Mouse (Mus musculus): ENCODE data around the gene Mdm2. TPM values are rescaled to one million over a fixed set of nuclear protein-coding genes. Genes with fewer than 3 reads are reported as not detected.

Mdm2 gene
- polyA plus RNA-seq, 1 experiment from 2014 or later = 63.1 TPM

DNA sequence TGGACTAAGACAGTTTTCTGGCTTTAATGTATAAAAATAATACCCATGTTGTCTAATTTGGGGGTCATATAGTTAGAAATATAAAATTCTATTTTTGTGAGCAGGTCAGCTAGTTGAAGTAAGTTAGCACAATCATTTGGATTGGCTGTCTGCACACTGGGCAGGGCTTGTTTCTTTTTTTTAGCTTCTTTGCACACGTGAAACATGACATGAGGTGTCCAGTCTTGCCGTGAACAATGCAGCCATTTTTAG lies 20.5 kb downstream of the Mdm2 start:
- no peak for ATAC-seq (ENCODE audit: insufficient number of reproducible peaks, low FRiP score, low TSS enrichment, low read depth)
- 88% methylated on average over 2 of the region's 2 CpGs for WGBS

DNA sequence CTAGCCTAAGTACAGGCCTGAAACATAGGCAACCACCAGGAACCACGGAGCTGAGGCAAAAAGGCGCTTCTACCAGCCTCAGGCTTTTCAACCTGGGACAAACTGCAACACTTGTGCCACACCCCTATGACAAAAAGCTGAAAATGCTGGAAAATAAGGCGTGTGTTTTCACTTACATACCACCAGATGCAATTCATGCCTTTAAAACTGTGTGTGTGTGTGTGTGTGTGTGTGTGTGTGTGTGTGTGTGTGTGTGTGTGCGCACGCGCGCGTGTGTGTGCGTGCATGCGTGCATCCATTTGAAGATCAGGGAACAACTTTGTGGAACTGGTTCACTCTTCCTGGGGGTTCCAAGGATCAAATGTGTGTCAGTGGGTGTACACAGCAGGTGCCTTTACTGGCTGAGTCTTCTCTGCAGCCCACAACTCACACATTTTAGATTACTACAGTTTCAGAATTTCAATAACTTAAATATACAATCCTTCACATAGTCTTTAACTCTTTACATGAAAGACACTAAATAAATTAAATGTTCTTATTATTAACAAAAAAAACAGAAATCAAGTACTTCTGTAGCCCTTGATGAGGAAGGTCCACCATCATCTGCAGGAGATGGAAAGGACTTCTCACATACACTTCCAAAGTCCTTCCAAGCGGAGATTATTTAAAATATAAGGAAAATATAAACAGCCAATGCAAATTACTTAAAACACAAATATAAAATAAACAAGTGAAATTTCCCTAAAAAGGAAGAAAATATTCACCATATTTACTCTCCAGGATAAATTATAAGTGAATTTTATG lies 21.1 kb downstream of the Mdm2 start:
- Histone ChIP-seq H3K4me1 (ENCODE audit: control insufficient read depth, insufficient read depth, low read length) (no peaks in the 10 kb centered on the region), H3K27me3 (ENCODE audit: control insufficient read depth, insufficient read depth, low read length) (no peaks in the 10 kb centered on the region), H3K4me2 (ENCODE audit: low read depth, severe bottlenecking) (no peak overlapping the region), H3K36me3 (ENCODE audit: control insufficient read depth, insufficient read depth, low read length) (peaks cover 20% of the 10 kb centered on the region), H3K27ac (replicated peaks; ENCODE audit: low read depth, low read length) (no peak overlapping the region), H3K4me3 (ENCODE audit: low read depth, low read length) (no peak overlapping the region), H3K9me3 (ENCODE audit: control insufficient read depth, low read length) (no peaks in the 10 kb centered on the region), H3K9ac (ENCODE audit: low read length) (no peak overlapping the region)
- no peak for DNase-seq (ENCODE audit: low spot score)
- ATAC-seq (ENCODE audit: insufficient number of reproducible peaks, low FRiP score, low TSS enrichment, low read depth) = no peak
- WGBS = 95% methylated on average over 11 of the region's 11 CpGs

More for the DNA sequence above, 20.5 kb downstream of the Mdm2 start:
- H3K4me1 ChIP-seq (ENCODE audit: control insufficient read depth, insufficient read depth, low read length) = no peaks in the 10 kb centered on the region
- DNase-seq (ENCODE audit: low spot score) = no peak
- no peaks in the 10 kb centered on the region for H3K9me3 ChIP-seq (ENCODE audit: control insufficient read depth, low read length)
- no peaks in the 10 kb centered on the region for H3K27me3 ChIP-seq (ENCODE audit: control insufficient read depth, insufficient read depth, low read length)
- no peak overlapping the region for H3K4me3 ChIP-seq (ENCODE audit: low read depth, low read length)
- H3K9ac ChIP-seq (ENCODE audit: low read length) = no peak overlapping the region
- H3K27ac ChIP-seq (replicated peaks; ENCODE audit: low read depth, low read length) = no peak overlapping the region
- H3K4me2 ChIP-seq (ENCODE audit: low read depth, severe bottlenecking) = no peak overlapping the region
- peaks cover 24% of the 10 kb centered on the region for H3K36me3 ChIP-seq (ENCODE audit: control insufficient read depth, insufficient read depth, low read length)

DNA sequence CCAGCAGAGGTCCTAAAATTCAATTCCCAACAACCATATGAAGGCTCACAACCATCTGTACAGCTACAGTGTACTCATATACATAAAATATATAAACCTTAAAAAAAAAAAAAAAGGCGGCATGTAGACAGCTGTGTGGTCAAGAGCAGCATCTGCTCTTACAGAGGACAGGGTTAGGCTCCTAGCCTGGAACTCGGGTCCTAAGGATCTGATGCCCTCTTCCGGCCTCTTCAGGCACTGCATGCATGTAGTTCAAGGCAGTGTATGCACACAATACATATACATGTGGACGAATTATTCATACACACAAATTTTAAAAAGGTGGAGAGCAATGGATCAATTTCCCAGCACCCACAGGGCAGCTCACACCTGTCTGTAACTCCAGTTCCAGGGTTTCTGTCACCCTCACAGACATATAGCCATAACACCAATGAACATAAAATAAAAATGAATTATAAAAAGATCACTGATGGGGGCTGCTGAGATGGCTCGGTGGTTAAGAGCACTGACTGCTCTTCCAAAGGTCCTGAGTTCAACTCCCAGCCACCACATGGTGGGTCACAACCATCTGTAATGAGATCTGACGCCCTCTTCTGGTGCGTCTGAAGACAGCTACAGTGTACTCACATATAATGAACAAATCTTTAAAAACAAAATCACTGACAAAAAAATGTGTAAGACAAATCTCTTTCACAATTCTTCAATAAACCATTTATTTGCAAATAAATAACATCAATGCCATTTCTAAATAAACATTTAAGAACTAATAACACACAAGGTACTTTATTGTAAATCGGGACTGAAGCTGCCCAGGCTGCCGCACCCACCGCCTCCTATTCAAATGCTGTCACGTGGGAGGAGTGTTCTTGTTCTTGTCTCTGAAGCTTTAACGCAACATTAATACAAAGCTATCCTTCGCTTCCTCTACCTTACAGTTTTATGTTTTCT lies 22.1 kb downstream of the Mdm2 start:
- Histone ChIP-seq H3K27me3 (ENCODE audit: control insufficient read depth, insufficient read depth, low read length) (no peaks in the 10 kb centered on the region), H3K27ac (replicated peaks; ENCODE audit: low read depth, low read length) (no peak overlapping the region), H3K36me3 (ENCODE audit: control insufficient read depth, insufficient read depth, low read length) (peaks cover 19% of the 10 kb centered on the region), H3K9ac (ENCODE audit: low read length) (no peak overlapping the region), H3K4me3 (ENCODE audit: low read depth, low read length) (no peak overlapping the region), H3K9me3 (ENCODE audit: control insufficient read depth, low read length) (no peaks in the 10 kb centered on the region), H3K4me1 (ENCODE audit: control insufficient read depth, insufficient read depth, low read length) (no peaks in the 10 kb centered on the region), H3K4me2 (ENCODE audit: low read depth, severe bottlenecking) (no peak overlapping the region)
- DNase-seq (ENCODE audit: low spot score) (peak; percentile 54), ATAC-seq (ENCODE audit: insufficient number of reproducible peaks, low FRiP score, low TSS enrichment, low read depth) (no peak; the same call in 1 of the 2 replicates)
- WGBS = 90% methylated on average over 13 of the region's 13 CpGs

DNA sequence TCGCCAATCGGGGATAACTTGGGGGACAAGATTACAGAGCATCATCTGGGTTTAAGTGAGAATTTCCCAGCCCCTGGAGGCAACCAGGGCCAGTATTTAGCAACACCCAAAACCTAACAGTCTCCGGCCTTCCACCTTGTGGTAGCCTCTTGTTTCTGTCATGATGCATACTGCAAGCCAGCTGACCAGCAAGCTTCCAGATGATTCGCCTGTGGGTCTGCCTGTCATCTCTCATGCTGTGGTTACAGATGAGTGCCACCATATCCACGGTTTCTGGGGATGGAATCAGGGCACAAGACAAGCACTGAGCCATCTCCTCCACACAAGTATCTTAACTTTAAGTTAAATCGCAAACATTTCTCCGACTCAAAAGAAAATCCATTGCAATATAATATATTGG lies 23.0 kb downstream of the Mdm2 start:
- Histone ChIP-seq H3K27ac (replicated peaks; ENCODE audit: low read depth, low read length) (no peak overlapping the region), H3K36me3 (ENCODE audit: control insufficient read depth, insufficient read depth, low read length) (peaks cover 14% of the 10 kb centered on the region), H3K9me3 (ENCODE audit: control insufficient read depth, low read length) (no peaks in the 10 kb centered on the region), H3K4me3 (ENCODE audit: low read depth, low read length) (no peak overlapping the region), H3K4me2 (ENCODE audit: low read depth, severe bottlenecking) (no peak overlapping the region), H3K27me3 (ENCODE audit: control insufficient read depth, insufficient read depth, low read length) (no peaks in the 10 kb centered on the region), H3K9ac (ENCODE audit: low read length) (no peak overlapping the region), H3K4me1 (ENCODE audit: control insufficient read depth, insufficient read depth, low read length) (no peaks in the 10 kb centered on the region)
- 90% methylated on average over 7 of the region's 7 CpGs for whole genome bisulfite sequencing
- no peak for ATAC-seq (ENCODE audit: insufficient number of reproducible peaks, low FRiP score, low TSS enrichment, low read depth)
- DNase-seq (ENCODE audit: low spot score) = no peak

DNA sequence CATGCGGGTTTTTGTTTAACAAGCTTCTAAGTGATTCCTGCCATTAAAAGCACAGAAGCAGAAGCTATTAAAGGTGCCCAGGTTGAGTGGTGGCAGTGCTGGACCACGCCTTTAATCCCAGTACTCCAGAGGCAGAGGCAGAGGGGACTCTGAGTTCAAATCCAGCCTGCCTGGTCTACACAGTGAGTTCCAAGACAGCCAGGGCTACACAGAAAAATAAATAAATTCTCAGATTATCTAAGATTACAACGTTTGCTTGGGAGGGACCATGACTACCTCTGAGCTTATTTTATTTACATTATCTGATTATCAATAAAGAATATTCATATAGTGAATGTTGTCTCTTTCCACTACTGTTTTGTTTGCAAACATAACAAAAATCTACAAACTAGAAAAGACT lies 23.5 kb downstream of the Mdm2 start:
- no peaks in the 10 kb centered on the region for H3K9me3 ChIP-seq (ENCODE audit: control insufficient read depth, low read length)
- ATAC-seq (ENCODE audit: insufficient number of reproducible peaks, low FRiP score, low TSS enrichment, low read depth) = no peak
- H3K4me1 ChIP-seq (ENCODE audit: control insufficient read depth, insufficient read depth, low read length) = no peaks in the 10 kb centered on the region
- no peak overlapping the region for H3K4me2 ChIP-seq (ENCODE audit: low read depth, severe bottlenecking)
- no peak overlapping the region for H3K9ac ChIP-seq (ENCODE audit: low read length)
- no peak for DNase-seq (ENCODE audit: low spot score)
- peaks cover 11% of the 10 kb centered on the region for H3K36me3 ChIP-seq (ENCODE audit: control insufficient read depth, insufficient read depth, low read length)
- no peaks in the 10 kb centered on the region for H3K27me3 ChIP-seq (ENCODE audit: control insufficient read depth, insufficient read depth, low read length)
- H3K27ac ChIP-seq (replicated peaks; ENCODE audit: low read depth, low read length) = no peak overlapping the region
- WGBS = 70% methylated on average over 3 of the region's 3 CpGs
- no peak overlapping the region for H3K4me3 ChIP-seq (ENCODE audit: low read depth, low read length)

DNA sequence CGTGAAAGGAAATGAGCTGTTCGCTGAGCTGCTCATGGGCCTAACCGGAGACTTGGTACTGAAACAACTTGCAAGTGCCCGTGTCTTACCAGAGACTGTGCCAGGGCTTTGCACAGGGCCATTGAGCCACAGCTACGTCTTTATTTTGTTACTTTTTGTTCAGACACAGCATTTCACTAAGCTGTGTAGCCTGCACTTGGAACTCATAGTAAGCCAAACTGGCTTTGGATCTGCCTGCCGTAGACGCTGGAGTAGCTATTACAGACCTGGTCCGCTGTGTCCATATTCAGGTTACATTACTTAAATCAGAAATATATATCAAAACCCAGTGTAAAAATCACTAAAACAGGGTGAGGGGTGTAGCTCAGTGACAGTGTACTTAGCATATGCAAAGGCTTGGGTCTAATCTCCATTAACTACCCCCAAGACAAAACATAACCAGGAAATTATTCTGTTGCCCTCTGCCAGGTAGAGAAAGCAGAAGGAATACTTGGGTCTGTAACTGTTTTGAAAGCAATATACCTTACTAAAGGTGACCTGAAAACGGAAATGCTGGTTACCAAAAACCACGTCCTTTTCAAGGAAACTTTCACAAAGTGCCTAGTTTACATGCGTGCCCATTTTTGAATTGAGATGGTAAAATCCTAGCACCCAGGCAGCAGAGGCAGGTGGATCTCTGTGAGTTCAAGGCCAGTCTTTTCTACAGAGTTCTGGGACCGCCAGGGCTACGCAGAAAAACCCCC lies 24.5 kb downstream of the Mdm2 start:
- Histone ChIP-seq H3K4me1 (ENCODE audit: control insufficient read depth, insufficient read depth, low read length) (no peaks in the 10 kb centered on the region), H3K27me3 (ENCODE audit: control insufficient read depth, insufficient read depth, low read length) (no peaks in the 10 kb centered on the region), H3K9me3 (ENCODE audit: control insufficient read depth, low read length) (no peaks in the 10 kb centered on the region), H3K36me3 (ENCODE audit: control insufficient read depth, insufficient read depth, low read length) (peaks cover 11% of the 10 kb centered on the region), H3K9ac (ENCODE audit: low read length) (no peak overlapping the region), H3K4me2 (ENCODE audit: low read depth, severe bottlenecking) (no peak overlapping the region), H3K27ac (replicated peaks; ENCODE audit: low read depth, low read length) (no peak overlapping the region), H3K4me3 (ENCODE audit: low read depth, low read length) (no peak overlapping the region)
- ATAC-seq (ENCODE audit: insufficient number of reproducible peaks, low FRiP score, low TSS enrichment, low read depth) (no peak), DNase-seq (ENCODE audit: low spot score) (no peak)
- WGBS = 94% methylated on average over 13 of the region's 13 CpGs

DNA sequence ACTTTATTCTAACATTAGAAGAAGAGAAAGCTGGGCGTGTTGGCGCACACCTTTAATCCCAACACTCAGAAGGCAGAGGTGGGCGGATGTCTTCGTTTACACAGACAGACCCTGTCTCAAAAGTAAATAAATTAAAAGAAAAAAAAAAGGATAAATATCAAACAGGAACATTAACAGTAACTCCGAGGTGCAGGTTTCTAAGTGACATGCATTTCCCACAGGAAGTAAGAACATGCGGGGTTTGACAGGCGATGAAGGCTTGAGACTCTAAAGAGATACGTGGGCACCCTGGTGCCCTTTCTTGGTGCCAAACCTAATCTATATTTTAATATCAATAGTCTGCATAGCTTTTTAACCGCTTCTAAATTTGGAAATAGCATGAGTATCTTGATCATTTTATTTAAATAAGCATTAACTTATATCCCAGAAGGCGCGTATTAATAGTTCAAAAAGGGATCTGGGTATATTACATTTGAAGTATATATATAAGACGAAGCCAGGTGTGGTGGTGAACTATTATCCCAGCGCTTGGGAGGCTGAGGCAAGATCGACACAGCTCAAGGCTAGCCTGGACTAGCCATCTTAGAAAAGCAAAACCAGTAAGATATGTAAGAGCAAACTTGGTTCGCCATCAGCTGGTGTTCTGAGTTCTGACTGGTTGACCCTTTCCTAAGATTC lies 25.2 kb downstream of the Mdm2 start:
- no peak overlapping the region for H3K4me3 ChIP-seq (ENCODE audit: low read depth, low read length)
- ATAC-seq (ENCODE audit: insufficient number of reproducible peaks, low FRiP score, low TSS enrichment, low read depth) (no peak), DNase-seq (ENCODE audit: low spot score) (no peak)
- no peaks in the 10 kb centered on the region for H3K4me1 ChIP-seq (ENCODE audit: control insufficient read depth, insufficient read depth, low read length)
- no peaks in the 10 kb centered on the region for H3K27me3 ChIP-seq (ENCODE audit: control insufficient read depth, insufficient read depth, low read length)
- no peaks in the 10 kb centered on the region for H3K9me3 ChIP-seq (ENCODE audit: control insufficient read depth, low read length)
- no peak overlapping the region for H3K27ac ChIP-seq (replicated peaks; ENCODE audit: low read depth, low read length)
- 93% methylated on average over 15 of the region's 15 CpGs for WGBS
- no peak overlapping the region for H3K4me2 ChIP-seq (ENCODE audit: low read depth, severe bottlenecking)
- H3K9ac ChIP-seq (ENCODE audit: low read length) = no peak overlapping the region
- peaks cover 8% of the 10 kb centered on the region for H3K36me3 ChIP-seq (ENCODE audit: control insufficient read depth, insufficient read depth, low read length)
